Mouse (Mus musculus) Muller cell, postnatal 12 days (primary cell): Measurements from ENCODE around the gene Pdcd1lg2.
A peak's percentile ranks its signal among the peaks of the same experiment; 100 is the strongest.

Experiments used
- DNase-seq: peaks from one replicate; pipeline ENCODE4 v3.0.0-alpha.2; 2015; ENCODE audit errors: inconsistent ontology term

Pdcd1lg2 gene

GRCm38 (mm10) chr19:29469686-29470254 is 59.1 kb downstream of the Pdcd1lg2 start:
- DNase-seq: no peak

GRCm38 (mm10) chr19:29470652-29471051 is 59.9 kb downstream of the Pdcd1lg2 start:
- peak; percentile 67 for DNase-seq

DNA sequence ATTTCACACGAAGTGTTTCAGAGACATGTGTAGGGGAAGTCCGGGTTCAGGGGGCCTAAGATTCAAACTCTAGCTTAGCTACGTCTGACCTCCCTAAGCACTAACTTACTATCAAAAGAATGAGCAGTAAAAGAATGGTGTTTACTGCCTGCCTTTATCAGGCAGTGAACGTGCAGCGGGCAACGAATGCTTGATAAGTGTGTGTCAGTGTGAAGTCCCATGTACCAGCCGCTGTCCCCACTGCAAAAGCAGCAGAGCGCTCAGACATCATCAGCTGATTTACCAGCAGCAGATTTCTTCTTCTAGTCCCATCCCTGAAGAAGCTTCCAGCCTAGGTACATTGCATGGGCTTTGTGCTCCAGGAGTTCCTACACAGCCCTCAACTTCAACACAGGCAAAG is 61.7 kb downstream of the Pdcd1lg2 start:
- DNase-seq: no peak

DNA sequence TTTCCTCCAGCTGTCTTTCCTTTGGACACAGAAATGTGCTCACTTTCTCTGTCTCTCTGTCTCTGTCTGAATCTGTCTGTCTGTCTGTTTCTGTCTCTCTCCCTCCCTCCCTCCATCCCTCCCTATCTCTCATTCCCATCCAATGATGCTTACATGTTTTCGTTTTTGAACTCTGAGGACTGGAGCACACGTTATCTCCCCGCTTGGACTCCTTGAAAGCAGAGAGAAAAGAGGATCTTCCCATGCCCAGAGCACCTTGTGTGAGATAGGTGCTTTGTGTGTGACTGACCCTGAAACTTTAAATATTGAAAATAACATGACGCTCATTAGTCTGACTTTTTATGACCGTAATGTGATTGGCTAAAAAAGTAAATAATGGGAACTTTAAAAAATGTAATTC is 62.2 kb downstream of the Pdcd1lg2 start:
- no peak for DNase-seq

GRCm38 (mm10) chr19:29474803-29475202 is 64.1 kb downstream of the Pdcd1lg2 start:
- DNase-seq: no peak

- no peak for DNase-seq
Observed at GRCm38 (mm10) chr19:29475210-29475620, 64.5 kb downstream of the Pdcd1lg2 start.

DNA sequence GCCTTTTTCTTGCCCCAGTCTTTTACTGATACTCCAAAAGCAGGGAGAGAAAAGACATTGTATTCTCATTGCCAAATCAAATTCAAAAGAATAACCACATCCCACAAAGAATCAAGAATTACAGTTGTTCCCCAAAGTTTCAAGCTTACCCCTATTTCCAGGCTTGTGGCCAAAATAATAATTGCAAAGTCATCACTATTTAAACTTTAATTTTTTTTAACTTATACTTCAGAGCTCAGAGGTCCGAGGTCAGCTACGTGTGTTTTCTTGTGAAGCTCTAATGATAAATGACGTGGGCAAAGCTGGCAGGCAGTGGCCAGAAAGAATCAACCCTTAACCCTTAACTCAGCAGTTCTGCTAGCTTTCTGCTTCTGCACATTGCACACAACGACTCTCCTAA is 67.9 kb downstream of the Pdcd1lg2 start:
- DNase-seq: no peak

GRCm38 (mm10) chr19:29481578-29481977 is 70.9 kb downstream of the Pdcd1lg2 start:
- DNase-seq: no peak

DNA sequence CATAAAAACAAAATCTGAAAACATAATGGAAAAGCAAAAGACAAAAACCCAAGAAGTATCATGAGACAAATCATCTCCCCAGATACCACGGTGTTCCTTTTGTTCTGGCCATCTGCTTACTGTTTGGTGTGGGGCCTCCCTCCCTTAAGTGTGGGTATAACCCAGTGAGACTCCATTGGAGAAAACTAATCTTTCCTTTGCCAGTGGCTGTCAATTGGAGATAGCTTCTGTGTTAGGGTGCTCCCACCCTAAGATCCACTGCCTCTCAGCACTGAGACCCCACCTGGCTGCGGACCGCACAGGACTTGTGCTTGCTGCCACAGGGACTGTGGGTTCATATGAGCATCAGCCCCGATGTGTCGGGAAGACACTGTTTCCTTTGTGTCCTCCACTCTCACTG is 71.4 kb downstream of the Pdcd1lg2 start:
- no peak for DNase-seq

GRCm38 (mm10) chr19:29482637-29483036 is 71.9 kb downstream of the Pdcd1lg2 start:
- no peak for DNase-seq

GRCm38 (mm10) chr19:29483386-29483785 is 72.7 kb downstream of the Pdcd1lg2 start:
- DNase-seq: peak; percentile 77

DNA sequence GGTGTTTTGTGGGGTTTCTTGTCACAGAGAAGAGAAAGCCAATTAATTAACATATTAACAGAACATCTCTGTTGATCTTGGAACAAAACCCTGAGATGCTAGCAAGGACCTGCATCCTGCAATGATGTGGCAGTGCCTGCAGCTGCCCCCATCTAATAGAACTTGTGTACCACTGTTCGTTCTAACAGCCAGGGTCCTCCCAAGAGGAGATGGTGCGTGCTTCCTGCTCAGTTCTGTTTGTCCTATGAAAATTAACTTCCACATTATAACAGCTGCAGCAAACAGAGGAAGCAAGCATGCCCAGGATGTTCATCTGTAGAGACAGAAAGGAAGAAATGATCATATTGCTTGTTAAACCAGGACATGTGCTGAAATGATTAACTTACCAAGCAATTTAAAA is 73.8 kb downstream of the Pdcd1lg2 start:
- DNase-seq: no peak

DNA sequence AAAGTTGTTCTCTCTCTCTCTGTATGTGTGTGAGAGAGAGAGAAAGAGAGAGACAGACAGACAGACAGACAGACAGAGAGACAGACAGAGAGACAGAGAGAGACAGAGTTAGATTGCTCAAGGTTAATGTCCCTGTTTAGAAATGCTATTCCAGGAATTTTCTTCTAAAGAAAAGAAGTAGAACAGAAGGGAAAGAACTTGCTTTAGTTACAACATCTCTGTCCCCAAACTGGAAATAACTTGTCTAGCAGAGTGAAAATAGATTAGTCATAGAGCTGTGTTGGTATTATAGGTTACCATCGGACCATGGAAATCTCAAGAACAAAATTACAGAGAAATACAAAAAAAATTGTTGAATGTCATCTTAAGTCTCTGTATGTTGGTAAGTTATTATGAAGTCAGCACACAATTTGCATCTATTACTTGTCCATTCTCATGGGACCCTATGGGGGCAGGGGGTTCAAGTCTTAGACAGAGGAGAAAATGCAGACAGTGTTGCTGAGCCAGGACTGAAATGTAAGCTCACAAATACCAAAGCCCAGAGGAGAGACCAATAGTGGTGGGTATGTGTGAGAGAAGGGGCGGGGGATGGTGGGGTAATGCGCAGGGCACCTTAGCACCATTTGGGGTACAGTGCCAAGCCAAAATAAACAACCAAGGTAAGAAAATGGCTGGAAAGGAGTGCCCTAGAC is 74.7 kb downstream of the Pdcd1lg2 start:
- DNase-seq: peak; percentile 49

DNA sequence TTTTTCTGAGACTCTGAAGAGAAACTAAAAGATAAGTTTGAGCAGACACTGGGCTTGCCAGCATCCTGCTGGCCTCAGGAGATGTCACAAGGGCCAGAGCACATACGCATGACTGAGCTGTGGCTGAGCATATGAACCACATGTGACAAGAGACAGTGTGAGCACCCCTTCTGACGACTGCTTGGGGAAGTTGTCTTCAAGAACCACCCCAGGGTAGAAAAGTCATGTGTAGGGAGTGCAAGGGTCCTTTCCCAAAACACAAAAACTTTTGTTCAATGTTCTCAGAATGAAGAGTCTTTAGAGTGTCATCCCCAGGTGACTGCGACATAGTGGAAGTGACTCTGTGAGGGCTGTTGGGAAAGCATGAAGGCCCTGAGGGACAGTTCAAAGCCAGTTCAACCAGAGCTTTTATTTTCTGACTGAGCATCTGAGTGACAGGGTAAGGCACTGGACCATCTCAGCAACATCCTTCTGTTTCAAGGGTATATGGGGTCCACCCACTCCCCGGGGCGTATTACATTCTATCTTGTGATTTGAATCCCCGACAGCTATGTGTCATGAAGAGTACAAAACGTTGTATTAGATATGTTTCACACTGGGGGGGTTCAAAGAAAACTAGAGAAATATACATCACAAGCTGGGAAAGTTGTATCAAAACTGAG is 76.0 kb downstream of the Pdcd1lg2 start:
- DNase-seq: peak; percentile 51

- DNase-seq: no peak
Observed at GRCm38 (mm10) chr19:29487326-29488072, 76.8 kb downstream of the Pdcd1lg2 start.

- DNase-seq: no peak
Observed at GRCm38 (mm10) chr19:29488073-29488390, 77.3 kb downstream of the Pdcd1lg2 start.

DNA sequence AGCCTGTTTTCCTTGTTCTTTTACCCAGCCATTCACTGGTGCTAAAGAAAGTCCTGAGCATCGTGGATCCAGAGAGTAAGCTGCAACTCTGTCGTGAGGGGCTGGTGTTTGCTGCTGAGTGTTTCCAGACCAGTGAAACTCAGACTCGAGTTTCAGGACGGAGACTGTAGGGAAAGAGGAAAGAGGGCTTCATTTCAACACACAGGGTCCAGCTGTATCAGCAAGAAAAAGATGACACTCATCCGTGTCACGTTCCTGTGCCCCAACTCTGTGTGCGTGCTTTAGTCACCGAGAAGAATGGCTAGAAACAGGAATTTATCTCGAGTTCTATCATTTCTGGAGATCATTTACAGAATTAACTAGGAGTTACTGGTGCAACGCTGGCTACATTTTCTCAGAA is 77.7 kb downstream of the Pdcd1lg2 start:
- DNase-seq: no peak

GRCm38 (mm10) chr19:29489785-29490284 is 79.1 kb downstream of the Pdcd1lg2 start:
- DNase-seq: no peak

GRCm38 (mm10) chr19:29491467-29491866 is 80.7 kb downstream of the Pdcd1lg2 start:
- DNase-seq: no peak

DNA sequence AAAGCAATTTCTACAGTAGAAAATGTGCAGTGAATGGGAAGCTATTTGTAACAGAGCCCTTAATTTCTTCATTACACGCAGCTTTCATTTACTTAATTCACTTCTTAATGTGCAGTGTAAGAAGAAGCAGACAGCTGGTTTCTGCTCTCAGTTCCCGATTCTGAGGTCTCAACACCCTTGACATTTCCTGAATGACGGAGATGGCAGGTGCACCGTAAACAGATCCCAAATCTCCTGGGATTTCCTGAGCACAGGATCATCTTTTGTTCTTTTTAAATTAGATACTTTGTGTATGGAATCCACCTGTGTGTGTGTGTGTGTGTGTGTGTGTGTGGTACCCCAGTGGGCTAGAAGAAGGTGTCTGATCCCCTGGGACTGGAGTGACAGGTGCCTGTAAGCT is 83.7 kb downstream of the Pdcd1lg2 start:
- DNase-seq: no peak

- DNase-seq: no peak
Observed at GRCm38 (mm10) chr19:29496001-29496597, 85.4 kb downstream of the Pdcd1lg2 start.
